Mouse (Mus musculus) myocyte (in vitro differentiated cells): ENCODE data around the gene Slc6a11. TPM values are rescaled to one million over a fixed set of nuclear protein-coding genes. Genes with fewer than 3 reads are reported as not detected.

Experiments used
- H3K27me3 ChIP-seq: one replicate; pipeline ENCODE4 v1.6.1; 2011; ENCODE audit not compliant: control insufficient read depth, insufficient read depth, insufficient read length
- H3K36me3 ChIP-seq: one replicate; pipeline ENCODE4 v1.6.1; 2011; ENCODE audit not compliant: control insufficient read depth, insufficient read depth
- H3K4me2 ChIP-seq: one replicate; pipeline ENCODE4 v1.6.1; 2011; ENCODE audit warnings: low read depth, control low read depth
- H3K4me3 ChIP-seq: one replicate; pipeline ENCODE4 v1.5.1; 2011; ENCODE audit warnings: mild to moderate bottlenecking, control low read depth, moderate library complexity
- H3K79me2 ChIP-seq: one replicate; pipeline ENCODE4 v1.6.1; 2011; ENCODE audit not compliant: control insufficient read depth, insufficient read depth
- H3ac ChIP-seq: one replicate; pipeline ENCODE4 v1.6.1; 2011; ENCODE audit not compliant: control insufficient read depth, insufficient read length
- CEBPB ChIP-seq: IDR thresholded peaks from 2 replicates; pipeline ENCODE4 v1.6.1; 2011; ENCODE audit warnings: mild to moderate bottlenecking, moderate library complexity; ENCODE audit not compliant: poor library complexity, insufficient read depth, severe bottlenecking
- E2F4 ChIP-seq: IDR thresholded peaks from one replicate; pipeline ENCODE4 v1.6.1; 2011; ENCODE audit warnings: mild to moderate bottlenecking, control low read depth, moderate library complexity; ENCODE audit not compliant: insufficient read depth
- MAX ChIP-seq: IDR thresholded peaks from one replicate; pipeline ENCODE4 v1.6.1; 2011; ENCODE audit warnings: low read depth, mild to moderate bottlenecking, control low read depth
- MYOD1 ChIP-seq, 3 experiments: IDR thresholded peaks; one replicate each; pipeline ENCODE4 v1.6.1; 2011; ENCODE audit warnings: control low read depth in 2 of 3, low read depth in 2 of 3, mild to moderate bottlenecking in 2 of 3, moderate library complexity in 1 of 3; ENCODE audit not compliant: insufficient read length in 2 of 3, control insufficient read depth in 1 of 3
- MYOG ChIP-seq, 3 experiments: IDR thresholded peaks; one replicate each; pipeline ENCODE4 v1.6.1; 2011; ENCODE audit warnings: control low read depth in 2 of 3, low read depth in 2 of 3, mild to moderate bottlenecking in 2 of 3; ENCODE audit not compliant: insufficient read length in 2 of 3, control insufficient read depth in 1 of 3, insufficient read depth in 1 of 3
- POLR2A ChIP-seq: IDR thresholded peaks from one replicate; pipeline ENCODE4 v1.6.1; 2011; ENCODE audit warnings: low read depth, mild to moderate bottlenecking, control low read depth, moderate library complexity; ENCODE audit not compliant: insufficient read length
- POLR2AphosphoS2 ChIP-seq: IDR thresholded peaks from one replicate; pipeline ENCODE4 v1.6.1; 2011; ENCODE audit warnings: low read depth, control low read depth; ENCODE audit not compliant: insufficient read length
- REST ChIP-seq: IDR thresholded peaks from one replicate; pipeline ENCODE4 v1.6.1; 2011; ENCODE audit warnings: mild to moderate bottlenecking, control low read depth, moderate library complexity; ENCODE audit not compliant: insufficient read depth, insufficient read length
- SRF ChIP-seq: IDR thresholded peaks from one replicate; pipeline ENCODE4 v1.6.1; 2011; ENCODE audit warnings: low read depth; ENCODE audit not compliant: control insufficient read depth, insufficient read length
- TCF12 ChIP-seq: IDR thresholded peaks from one replicate; pipeline ENCODE4 v1.6.1; 2011; ENCODE audit warnings: mild to moderate bottlenecking, control low read depth; ENCODE audit not compliant: poor library complexity, insufficient read depth, severe bottlenecking
- TCF3 ChIP-seq: IDR thresholded peaks from one replicate; pipeline ENCODE4 v1.6.1; 2011; ENCODE audit warnings: low read depth, control low read depth; ENCODE audit not compliant: insufficient read length
- USF1 ChIP-seq: IDR thresholded peaks from one replicate; pipeline ENCODE4 v1.6.1; 2011; ENCODE audit warnings: low read depth, mild to moderate bottlenecking, control low read depth, moderate library complexity
- polyA plus RNA-seq: library from polyadenylated mRNA; unstranded; fragments of >200 nt; fragmentation: generic; extraction: Trizol; gene quantifications from one replicate; pipeline ENCODE4 v1.2.1, GENCODE M21; 2012; ENCODE audit warnings: missing spikeins

The Slc6a11 gene
- polyA plus RNA-seq, 1 experiment = not detected

- H3K36me3 ChIP-seq = no peaks in the 10 kb centered on the region
- H3K4me3 ChIP-seq = no peak overlapping the region
- no peaks in the 10 kb centered on the region for H3K79me2 ChIP-seq
- H3K4me2 ChIP-seq = no peak overlapping the region
- H3K27me3 ChIP-seq = peaks cover 63% of the 10 kb centered on the region
- no peak overlapping the region for H3ac ChIP-seq
- no peak for TF ChIP-seq MYOD1 (IDR thresholded peaks at IDR 0.05; ENCODE audit: control insufficient read depth in 1 of 3, insufficient read length in 2 of 3, low read depth in 2 of 3)
- no peak for TF ChIP-seq MAX
- TF ChIP-seq SRF = no peak
- no peak for TF ChIP-seq POLR2A
- no peak for TF ChIP-seq TCF3
- TF ChIP-seq CEBPB = no peak
- TF ChIP-seq USF1 = no peak
- no peak for TF ChIP-seq REST
- TF ChIP-seq POLR2AphosphoS2 = no peak
- TF ChIP-seq MYOG (IDR thresholded peaks at IDR 0.05; ENCODE audit: control insufficient read depth in 1 of 3, insufficient read depth in 1 of 3, insufficient read length in 2 of 3, low read depth in 2 of 3) = no peak
- no peak for TF ChIP-seq E2F4
- no peak for TF ChIP-seq TCF12
Measured at GRCm38 (mm10) chr6:114245665-114246064, 114.6 kb downstream of the Slc6a11 start.

- H3K4me2 ChIP-seq = no peak overlapping the region
- no peaks in the 10 kb centered on the region for H3K79me2 ChIP-seq
- H3K36me3 ChIP-seq = no peaks in the 10 kb centered on the region
- no peak for TF ChIP-seq MYOG (IDR thresholded peaks at IDR 0.05; ENCODE audit: control insufficient read depth in 1 of 3, insufficient read depth in 1 of 3, insufficient read length in 2 of 3, low read depth in 2 of 3)
- TF ChIP-seq TCF12 = no peak
- no peak for TF ChIP-seq POLR2A
- TF ChIP-seq POLR2AphosphoS2 = no peak
- no peak for TF ChIP-seq TCF3
- TF ChIP-seq CEBPB = no peak
- no peak for TF ChIP-seq USF1
- no peak for TF ChIP-seq REST
- TF ChIP-seq SRF = no peak
- TF ChIP-seq E2F4 = no peak
- TF ChIP-seq MAX = no peak
- no peak for TF ChIP-seq MYOD1 (IDR thresholded peaks at IDR 0.05; ENCODE audit: control insufficient read depth in 1 of 3, insufficient read length in 2 of 3, low read depth in 2 of 3)
- H3ac ChIP-seq = no peak overlapping the region
- H3K27me3 ChIP-seq = peaks cover 48% of the 10 kb centered on the region
- H3K4me3 ChIP-seq = no peak overlapping the region
Measured at GRCm38 (mm10) chr6:114250311-114250710, 119.3 kb downstream of the Slc6a11 start.

GRCm38 (mm10) chr6:114254927-114255326 lies 123.9 kb downstream of the Slc6a11 start:
- Histone ChIP-seq H3K79me2 (no peaks in the 10 kb centered on the region), H3K27me3 (peaks cover 7% of the 10 kb centered on the region), H3K36me3 (no peaks in the 10 kb centered on the region), H3K4me2 (no peak overlapping the region), H3ac (no peak overlapping the region), H3K4me3 (no peak overlapping the region)
- TF ChIP-seq MYOG (IDR thresholded peaks at IDR 0.05; ENCODE audit: control insufficient read depth in 1 of 3, insufficient read depth in 1 of 3, insufficient read length in 2 of 3, low read depth in 2 of 3) = no peak
- no peak for TF ChIP-seq MYOD1 (IDR thresholded peaks at IDR 0.05; ENCODE audit: control insufficient read depth in 1 of 3, insufficient read length in 2 of 3, low read depth in 2 of 3)
- TF ChIP-seq USF1 = no peak
- no peak for TF ChIP-seq TCF12
- TF ChIP-seq E2F4 = no peak
- TF ChIP-seq SRF = no peak
- no peak for TF ChIP-seq POLR2A
- TF ChIP-seq CEBPB = no peak
- no peak for TF ChIP-seq TCF3
- TF ChIP-seq POLR2AphosphoS2 = no peak
- no peak for TF ChIP-seq REST
- no peak for TF ChIP-seq MAX

GRCm38 (mm10) chr6:114257762-114258361 lies 126.8 kb downstream of the Slc6a11 start:
- TF ChIP-seq REST = no peak
- TF ChIP-seq MYOG (IDR thresholded peaks at IDR 0.05; ENCODE audit: control insufficient read depth in 1 of 3, insufficient read depth in 1 of 3, insufficient read length in 2 of 3, low read depth in 2 of 3) = no peak
- no peak for TF ChIP-seq MAX
- no peak for TF ChIP-seq E2F4
- no peak for TF ChIP-seq SRF
- TF ChIP-seq USF1 = no peak
- no peak for TF ChIP-seq POLR2A
- TF ChIP-seq TCF3 = no peak
- TF ChIP-seq POLR2AphosphoS2 = no peak
- TF ChIP-seq TCF12 = no peak
- no peak for TF ChIP-seq CEBPB
- TF ChIP-seq MYOD1 (IDR thresholded peaks at IDR 0.05; ENCODE audit: control insufficient read depth in 1 of 3, insufficient read length in 2 of 3, low read depth in 2 of 3) = no peak
- Histone ChIP-seq H3K27me3 (peaks cover 15% of the 10 kb centered on the region), H3K4me2 (no peak overlapping the region), H3K4me3 (no peak overlapping the region), H3ac (no peak overlapping the region), H3K79me2 (no peaks in the 10 kb centered on the region), H3K36me3 (no peaks in the 10 kb centered on the region)
